Mouse (Mus musculus) right cerebral cortex, adult 2 months (tissue): ENCODE data around the gene BC035044.
A peak's percentile ranks its signal among the peaks of the same experiment; 100 is the strongest.
"Not testable (repeated sequence)": the region's sequence is repeated elsewhere in the genome, so short reads cannot be mapped to it uniquely, and the experiment has no call there.

Experiments
- DNase-seq, 2 experiments: peaks; one replicate each; pipeline ENCODE4 v3.0.0; 2021 to 2022; ENCODE audit warnings: low spot score in 2 of 2

Gene BC035044

DNA sequence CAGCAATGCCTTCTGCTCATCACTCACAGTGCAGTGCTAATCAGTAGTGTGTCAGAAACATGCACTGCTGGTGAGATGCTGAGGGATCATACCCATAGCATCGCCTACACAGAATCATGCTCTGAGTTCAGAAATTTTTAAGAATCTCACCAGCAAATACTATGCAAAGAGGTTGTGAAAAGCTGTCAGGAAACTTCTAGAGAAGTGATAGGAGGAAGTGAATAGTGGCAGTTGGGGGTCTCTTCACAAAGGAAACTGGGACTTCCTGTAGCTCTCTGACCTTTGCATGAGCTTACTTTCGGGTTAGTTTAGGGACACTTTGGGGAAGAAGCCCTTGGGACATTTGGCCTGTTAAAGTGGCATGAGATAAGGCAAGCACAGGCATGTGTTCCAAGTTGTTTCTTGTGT is at the start of gene BC035044:
Gene BC035044, minus strand, starts transcription at position 179 of the 408 bp plus-strand sequence.
- DNase-seq = no peak

DNA sequence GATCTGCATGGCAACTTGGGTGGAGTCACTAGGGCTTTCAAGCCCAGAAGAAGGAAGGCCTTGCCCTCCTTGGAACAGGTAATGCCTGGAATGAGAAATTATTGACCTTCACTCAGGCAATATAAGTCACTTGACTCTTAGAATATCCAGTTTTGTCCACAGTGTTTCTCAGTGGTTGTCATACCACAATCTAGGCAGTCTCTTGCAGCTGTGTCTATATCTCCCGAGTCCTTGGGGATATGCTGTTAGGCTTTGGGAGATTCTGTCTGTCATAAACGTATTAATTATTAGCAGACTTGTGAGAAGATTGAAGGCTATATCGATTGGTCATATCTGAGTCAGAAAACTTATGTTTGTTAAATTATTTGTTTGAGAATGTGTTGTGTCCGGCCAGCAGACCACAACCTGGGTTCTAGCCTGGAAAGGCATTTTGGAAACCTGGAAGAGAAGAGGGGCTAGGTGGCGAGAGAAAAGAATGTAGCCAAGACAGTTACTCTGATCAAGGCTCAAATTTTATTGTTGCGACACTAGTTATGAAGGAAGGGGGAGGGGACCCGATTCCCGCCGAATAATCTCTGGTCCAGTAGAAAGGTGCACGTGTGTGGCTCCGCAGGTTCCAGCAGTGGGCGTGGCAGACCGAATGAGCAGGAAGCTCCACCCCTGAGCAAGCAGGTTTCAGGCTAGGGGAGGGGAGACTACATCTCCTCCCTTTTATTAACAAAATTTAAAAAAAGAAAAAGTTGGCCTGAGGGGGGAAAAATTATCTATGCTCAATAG is 45.2 kb upstream of the BC035044 start:
- DNase-seq = not testable (repeated sequence)

DNA sequence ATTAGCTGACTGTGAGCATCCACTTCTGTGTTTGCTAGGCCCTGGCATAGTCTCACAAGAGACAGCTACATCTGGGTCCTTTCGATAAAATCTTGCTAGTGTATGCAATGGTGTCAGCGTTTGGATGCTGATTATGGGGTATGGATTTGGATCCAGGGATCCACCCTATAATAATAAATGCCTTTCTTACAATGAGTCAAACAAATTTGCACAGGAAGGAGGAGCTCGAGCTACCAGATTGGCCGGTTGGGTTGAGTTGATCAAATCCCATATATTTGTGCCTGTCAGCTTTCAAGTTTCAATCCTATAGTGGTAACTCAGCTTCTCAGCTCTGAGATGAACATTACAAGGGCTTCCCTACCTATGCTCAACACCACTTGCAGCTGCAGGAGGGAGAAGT is 43.2 kb upstream of the BC035044 start, which contains the start of gene Clec2g:
Gene Clec2g, plus strand, starts transcription at position 301 of the 400 bp plus-strand sequence.
- not testable (repeated sequence) for DNase-seq

GRCm38 (mm10) chr6:128933050-128933449 is 42.1 kb upstream of the BC035044 start:
- DNase-seq = no peak

DNA sequence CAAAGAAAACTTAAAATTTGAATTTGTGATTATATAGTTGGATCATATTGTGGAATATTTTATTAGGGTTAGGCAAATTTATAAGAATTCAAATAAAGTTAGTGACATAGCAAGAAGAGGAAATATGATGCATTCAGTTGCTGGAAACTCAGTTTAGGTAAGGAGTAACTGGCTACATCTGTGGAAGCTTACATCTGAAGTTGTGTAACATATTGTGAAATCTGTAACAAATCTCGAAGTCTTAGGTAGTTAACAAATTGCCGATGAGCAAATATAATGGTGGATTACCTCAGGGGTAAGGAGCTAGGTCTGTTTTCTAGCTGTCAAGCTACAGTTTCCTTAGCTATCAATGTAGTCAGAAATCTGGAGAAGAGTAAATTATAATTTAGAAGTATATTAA is 26.4 kb upstream of the BC035044 start:
- no peak for DNase-seq

DNA sequence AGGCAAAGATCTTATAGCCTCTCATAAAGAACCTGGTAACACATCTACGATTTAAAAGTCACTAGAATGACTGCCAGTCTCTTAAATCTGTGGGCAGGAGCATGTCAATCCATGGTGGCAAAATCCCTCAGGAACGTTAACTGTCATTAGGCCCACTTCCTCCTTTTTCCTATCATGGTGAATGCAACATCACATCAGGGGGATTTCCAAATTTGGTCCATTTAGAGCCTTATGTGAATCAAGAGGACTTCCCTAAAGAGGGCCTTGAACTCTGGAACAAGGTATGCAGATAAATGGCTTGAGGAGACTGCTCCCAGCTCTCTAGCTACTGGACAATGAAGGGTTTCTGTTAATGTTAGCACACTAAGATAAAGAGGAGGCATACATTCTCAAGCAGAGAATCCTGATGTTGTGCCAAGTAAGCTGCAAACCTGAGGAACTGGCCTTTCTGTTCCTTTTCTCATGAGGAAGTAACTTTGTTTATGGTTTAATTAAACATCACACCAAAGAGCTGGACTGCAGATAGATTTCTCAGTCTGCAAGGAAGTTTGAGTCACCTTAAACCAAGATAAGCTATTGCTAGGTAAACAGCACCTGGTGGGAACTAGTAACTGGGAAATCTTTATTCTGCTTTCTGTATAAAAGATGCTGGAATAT is 22.8 kb upstream of the BC035044 start:
- no peak for DNase-seq

DNA sequence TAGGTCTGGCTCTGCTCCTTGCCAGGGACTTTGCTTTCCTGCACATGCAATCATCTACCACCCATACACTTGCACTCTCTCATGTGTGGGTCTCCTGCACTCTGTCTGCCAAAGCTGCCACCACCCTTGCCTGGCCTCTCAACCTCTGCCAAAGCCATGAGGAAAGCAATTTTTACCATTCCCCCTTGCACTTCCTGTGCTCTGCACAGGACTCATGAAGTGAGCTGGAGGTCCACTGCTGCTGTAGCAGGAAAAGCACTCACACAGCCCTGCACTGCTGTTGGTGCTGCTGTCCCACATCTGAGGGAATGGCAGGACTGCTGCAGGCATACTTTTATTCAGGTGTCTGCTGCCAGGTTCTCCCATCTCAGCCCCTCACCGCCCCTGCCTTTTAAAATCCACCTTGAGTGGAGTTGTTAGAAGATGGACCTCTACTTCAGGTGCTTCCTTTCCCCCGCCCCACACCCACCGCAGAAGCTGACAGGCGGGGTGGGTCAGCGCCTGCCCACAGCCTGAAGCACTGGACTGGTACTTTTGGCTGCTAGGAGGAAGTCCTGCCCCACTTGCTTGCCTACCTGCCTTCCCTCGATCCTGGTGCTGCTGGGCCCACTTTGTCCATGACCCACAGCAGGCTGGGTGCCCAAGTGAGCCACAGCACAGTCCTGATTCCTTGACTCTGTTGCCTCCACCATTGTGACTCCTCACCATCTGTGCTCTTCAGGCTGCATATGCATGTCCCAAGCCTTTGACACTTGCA is 10.0 kb upstream of the BC035044 start:
- not testable (repeated sequence) for DNase-seq

DNA sequence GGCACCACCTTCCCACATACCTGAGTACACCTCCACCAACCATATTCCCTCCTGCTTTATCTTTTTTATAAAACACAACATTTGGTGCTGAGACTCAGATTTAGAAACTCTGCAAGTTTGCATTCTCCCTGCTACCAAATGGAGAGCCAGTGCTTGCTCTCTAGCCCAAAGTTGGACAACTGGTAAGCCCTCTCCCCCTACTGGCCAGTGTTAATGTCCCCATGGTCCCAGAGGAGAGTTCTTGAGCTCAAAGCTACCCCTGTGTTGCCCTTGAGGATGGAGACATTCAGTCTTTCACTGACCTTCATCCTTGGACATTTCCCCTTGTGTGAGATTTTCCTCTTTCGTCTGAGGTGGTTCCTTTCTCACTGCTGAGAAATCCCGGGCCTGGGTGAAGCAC is 9.1 kb upstream of the BC035044 start:
- no peak for DNase-seq

DNA sequence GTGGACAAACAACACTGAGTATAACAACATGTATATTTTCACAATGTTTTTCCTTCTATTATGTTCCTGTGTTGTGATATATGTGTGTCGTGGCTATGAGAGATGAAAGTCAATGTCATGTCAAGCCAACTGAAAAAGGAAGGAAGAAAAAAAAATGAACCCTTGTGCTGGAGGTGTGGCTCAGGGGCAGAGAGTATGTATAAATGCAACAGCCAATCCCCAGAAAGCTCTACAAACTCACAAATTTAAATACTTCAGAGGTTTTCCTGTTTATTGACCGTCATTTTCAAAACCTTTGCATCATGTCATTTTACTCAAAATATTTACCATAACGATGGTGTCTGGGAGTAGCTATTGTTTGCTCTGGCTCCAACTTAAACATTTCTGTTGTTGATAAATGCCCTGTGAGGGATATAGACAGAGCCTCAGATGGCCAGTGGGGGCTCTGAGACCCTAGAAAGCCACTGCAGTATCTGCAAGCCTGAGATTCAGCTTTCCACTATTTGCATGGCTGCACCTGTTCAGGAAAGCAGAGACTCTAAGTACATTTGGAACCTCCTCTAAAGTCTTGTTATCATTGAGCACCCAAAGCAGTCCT is 4.6 kb upstream of the BC035044 start:
- no peak for DNase-seq

- DNase-seq = no peak
Measured at GRCm38 (mm10) chr6:128888834-128889233, 2.1 kb downstream of the BC035044 start.

- DNase-seq = peak; percentile 35 to 41
Measured at GRCm38 (mm10) chr6:128887091-128887790, 3.7 kb downstream of the BC035044 start, which contains the start of gene Clec2i. Gene Clec2i (plus strand): TSS chr6:128887588.

DNA sequence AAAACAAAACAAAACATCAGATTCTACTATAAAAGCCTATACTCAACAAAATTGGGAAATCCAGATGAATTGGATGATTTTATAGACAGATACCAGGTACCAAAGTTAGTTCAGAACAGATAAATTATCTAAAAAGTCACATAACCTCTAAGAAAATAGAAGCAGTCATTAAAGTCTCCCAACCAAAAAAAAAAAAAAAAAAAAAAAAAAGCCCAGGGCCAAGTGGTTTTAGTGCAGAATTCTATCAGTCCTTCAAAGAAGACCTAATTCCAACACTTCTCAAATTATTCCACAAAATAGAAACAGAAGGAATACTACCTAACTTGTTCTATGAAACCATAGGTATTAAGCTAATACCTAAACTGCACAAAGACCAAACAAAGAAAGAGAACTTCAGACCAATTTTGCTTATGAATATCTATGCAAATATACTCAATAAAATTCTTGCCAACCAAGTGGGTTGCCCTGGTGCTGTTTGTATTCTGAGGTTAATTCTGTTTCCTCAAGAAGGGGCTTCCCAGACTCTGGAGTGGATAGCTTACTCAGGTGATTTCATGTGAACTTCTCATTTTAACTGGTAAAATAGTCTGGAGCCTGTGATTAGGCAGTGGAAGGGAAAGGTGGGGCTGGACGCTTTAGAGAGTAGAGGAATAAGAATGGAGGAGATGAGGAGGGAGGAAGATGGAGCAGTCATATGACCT is 18.9 kb downstream of the BC035044 start:
- no peak for DNase-seq

DNA sequence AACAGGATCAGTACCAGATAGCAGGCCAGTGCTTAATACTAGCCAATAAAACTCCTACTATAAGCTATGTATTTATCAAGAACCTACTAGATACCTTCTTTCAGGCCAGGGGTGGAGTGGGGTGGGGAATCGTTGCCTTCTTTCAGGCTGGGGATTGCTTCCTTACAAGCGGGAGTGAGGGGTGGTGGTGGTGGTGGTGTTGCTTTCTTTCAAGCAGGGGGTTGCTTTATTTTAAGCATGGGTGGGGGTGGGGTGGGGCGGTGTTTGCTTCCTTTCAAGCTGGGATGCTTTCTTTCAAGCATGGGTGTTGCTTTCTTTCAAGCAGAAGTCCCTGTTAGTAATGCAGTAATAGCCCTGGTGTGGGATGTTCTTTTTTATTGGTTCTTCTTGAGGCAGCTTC is 22.1 kb downstream of the BC035044 start:
- no peak for DNase-seq

- no peak for DNase-seq
Measured at GRCm38 (mm10) chr6:128857976-128858375, 33.0 kb downstream of the BC035044 start.

GRCm38 (mm10) chr6:128856250-128856649 is 34.7 kb downstream of the BC035044 start:
- DNase-seq = peak in 1 of 2 experiments; percentile 26

DNA sequence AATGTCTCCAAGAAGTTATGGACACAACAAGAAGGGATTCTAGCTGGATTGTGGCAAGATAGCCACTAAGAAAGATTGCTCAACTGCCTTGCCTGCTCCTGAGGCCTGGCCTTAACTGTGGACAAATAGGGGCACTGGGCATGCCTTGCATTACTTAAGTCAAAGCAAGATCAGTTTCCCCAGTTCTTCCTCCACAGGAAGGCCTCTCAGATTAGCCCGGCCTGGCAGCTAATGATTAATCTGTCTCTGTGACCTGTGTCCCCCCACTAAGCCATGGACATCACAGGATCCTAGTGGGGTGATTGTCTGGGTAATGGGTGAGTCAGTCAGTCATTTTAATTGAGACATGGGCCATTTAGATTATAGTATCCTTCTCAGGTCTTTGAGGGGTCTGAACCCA is 35.4 kb downstream of the BC035044 start:
- DNase-seq = no peak

DNA sequence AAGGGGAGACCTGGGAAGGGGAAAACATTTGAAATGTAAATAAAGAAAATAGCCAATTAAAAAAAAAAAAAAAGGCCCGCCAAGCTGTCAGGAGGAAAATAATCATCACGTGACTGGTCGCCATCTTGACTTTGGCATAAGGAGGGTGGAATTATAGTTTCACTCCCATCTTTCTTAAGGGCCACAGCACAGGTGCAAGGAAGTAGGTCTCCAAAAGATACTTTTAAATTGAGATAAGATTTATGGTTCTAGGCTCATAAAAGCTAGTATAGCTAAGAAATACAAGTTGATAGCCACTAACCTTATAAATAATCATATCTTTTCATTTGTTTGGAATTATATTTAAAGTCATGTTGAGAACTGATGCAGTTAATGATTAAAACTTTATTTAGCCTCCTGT is 36.0 kb downstream of the BC035044 start:
- no peak for DNase-seq

DNA sequence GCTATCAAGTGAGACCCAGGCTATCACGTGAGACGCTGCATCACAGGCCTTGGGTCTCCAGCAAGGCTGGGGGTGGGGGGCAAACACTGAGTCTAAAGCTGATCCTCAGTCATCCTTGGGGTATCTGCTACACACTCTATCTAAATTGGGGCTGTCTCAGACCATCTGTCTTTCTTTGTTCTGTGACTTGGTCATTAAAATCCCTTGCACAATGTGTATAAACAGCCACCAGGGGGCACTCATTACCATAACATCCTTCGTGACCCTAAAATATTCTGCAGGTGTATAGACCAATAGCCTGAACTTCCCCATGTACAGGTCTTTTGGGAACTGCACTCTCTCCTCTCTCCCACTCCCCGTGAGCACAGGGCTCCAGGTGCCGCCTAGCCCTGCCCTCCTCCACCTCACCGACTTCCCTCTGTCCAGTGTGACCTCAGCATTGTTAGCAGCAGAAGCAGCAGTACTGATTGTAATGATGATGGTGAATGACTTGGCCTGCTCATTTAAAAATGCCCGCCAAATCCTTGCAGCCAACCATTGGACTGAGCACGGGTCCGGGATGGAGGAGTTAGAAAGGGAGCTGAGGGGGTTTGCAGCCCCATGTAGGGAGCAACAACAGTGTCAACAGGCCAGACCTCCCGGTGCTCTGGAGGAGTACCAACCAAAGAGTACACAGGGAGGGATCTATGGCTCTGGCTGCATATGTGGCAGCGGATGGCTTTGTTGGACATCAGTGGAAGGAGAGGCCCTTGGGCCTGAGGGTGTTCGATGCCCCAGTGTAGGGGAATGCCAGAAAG is 36.7 kb downstream of the BC035044 start:
- peak; percentile 78 to 80 for DNase-seq

GRCm38 (mm10) chr6:128852766-128853165 is 38.2 kb downstream of the BC035044 start:
- no peak for DNase-seq

- no peak for DNase-seq
Measured at GRCm38 (mm10) chr6:128851151-128851550, 39.8 kb downstream of the BC035044 start.
